ENCODE assay signal across 13 mouse cellular contexts in the genomic region with DNA sequence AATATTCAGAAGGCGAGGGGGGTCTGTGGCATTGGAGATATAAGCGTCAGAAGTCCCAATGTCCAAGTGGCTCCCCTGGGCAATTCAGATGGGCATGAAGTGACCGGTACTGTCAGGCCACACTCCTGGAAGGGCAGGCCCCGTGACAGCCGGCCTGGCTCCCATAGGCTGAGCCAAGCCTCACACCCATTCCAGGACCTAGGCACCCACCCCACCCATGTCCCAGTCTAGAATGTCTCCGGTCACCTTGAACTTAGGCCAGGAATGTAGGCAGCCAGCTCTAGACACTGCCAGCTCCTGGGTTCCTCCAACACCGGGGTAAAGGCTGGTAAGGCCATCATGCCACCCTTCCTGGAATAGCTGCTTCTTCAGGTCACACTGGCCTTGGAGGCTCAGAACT. TPM values are rescaled to one million over a fixed set of nuclear protein-coding genes. Genes with fewer than 3 reads are reported as not detected.
DNase-seq lines count a peak whose midpoint lies in the region; ATAC-seq and TF ChIP-seq lines count a peak whose summit lies in the region.
"Had no signal": no experiment of that assay in that cellular context is flagged by ENCODE, and none has a peak within 500 bp of the region (broad histone marks: within the 10 kb centered on the region; RNA-seq: fewer than 3 reads in every experiment).

No protein-coding gene starts in this region.

- H3K9ac ChIP-seq in heart, adult 2 months (ENCODE audit: low read depth, low read length): no peak overlapping the region
- H3K9ac ChIP-seq in heart, embryonic 12.5 days: no peak overlapping the region
- no peak overlapping the region for H3K9ac ChIP-seq in forebrain, embryonic 12.5 days
- H3K9ac ChIP-seq: liver, embryonic 15.5 days had no signal

- H3K27me3 ChIP-seq in heart, adult 2 months (ENCODE audit: control insufficient read depth, insufficient read depth, low read length): no peaks in the 10 kb centered on the region
- H3K27me3 ChIP-seq in heart, embryonic 12.5 days (replicated peaks): peaks cover 8% of the 10 kb centered on the region; the same call in 1 of the 2 replicates
- peaks cover 2% of the 10 kb centered on the region; the same call in 1 of the 2 replicates for H3K27me3 ChIP-seq in forebrain, embryonic 12.5 days
- H3K27me3 ChIP-seq: liver, embryonic 15.5 days had no signal

- H3K79me2 ChIP-seq in heart, adult 2 months (replicated peaks; ENCODE audit: control insufficient read depth, insufficient read depth, low read length): no peaks in the 10 kb centered on the region

- peaks cover 6% of the 10 kb centered on the region for H3K4me1 ChIP-seq in heart, adult 2 months (ENCODE audit: control insufficient read depth, insufficient read depth, low read length)
- peaks cover 4% of the 10 kb centered on the region; the same call in 1 of the 2 replicates for H3K4me1 ChIP-seq in heart, embryonic 12.5 days (replicated peaks)
- peaks cover 9% of the 10 kb centered on the region; the same call in 1 of the 2 replicates for H3K4me1 ChIP-seq in forebrain, embryonic 12.5 days
- H3K4me1 ChIP-seq: liver, embryonic 15.5 days had no signal

- H3K4me2 ChIP-seq in heart, embryonic 12.5 days: no peak overlapping the region
- no peak overlapping the region for H3K4me2 ChIP-seq in forebrain, embryonic 12.5 days
- H3K4me2 ChIP-seq: liver, embryonic 15.5 days had no signal

- TF ChIP-seq POLR2A in heart, adult 2 months (IDR thresholded peaks at IDR 0.05; ENCODE audit: insufficient read depth, low read depth, low read length): 0 out of 2 replicates have a peak, but pooled peaks have one; percentile 19

- intact Hi-C loops in heart, adult 2 months (cut with DNase I): loop anchor here (5.0 kb wide), 2 partner anchors 60 to 120 kb away; partner anchors contain the start of gene Samm50
- intact Hi-C loops in heart, postnatal 10 days (cut with DNase I): no loop called here

- no peak for ATAC-seq in heart, embryonic 12.5 days (ENCODE audit: insufficient number of reproducible peaks, low FRiP score)
- no peak for ATAC-seq in forebrain, embryonic 12.5 days (ENCODE audit: low FRiP score)
- ATAC-seq in monocyte, adult 5-6 weeks (replicated peaks; ENCODE audit: insufficient number of reproducible peaks, low FRiP score, low TSS enrichment, poor library complexity, severe bottlenecking): no peak

- H3K27ac ChIP-seq in heart, adult 2 months: peak overlapping the region; percentile 87
- no peak overlapping the region for H3K27ac ChIP-seq in heart, embryonic 12.5 days (ENCODE audit: poor library complexity, severe bottlenecking)
- H3K27ac ChIP-seq in forebrain, embryonic 12.5 days: no peak overlapping the region
- H3K27ac ChIP-seq: embryonic facial prominence, embryonic 10.5 days; forebrain, embryonic 10.5 days; liver, embryonic 15.5 days had no signal

- no peaks in the 10 kb centered on the region for H3K36me3 ChIP-seq in heart, adult 2 months (ENCODE audit: control insufficient read depth, insufficient read depth, low read length)
- H3K36me3 ChIP-seq in heart, embryonic 12.5 days: no peaks in the 10 kb centered on the region
- H3K36me3 ChIP-seq in forebrain, embryonic 12.5 days (replicated peaks): no peaks in the 10 kb centered on the region
- H3K36me3 ChIP-seq: embryonic facial prominence, embryonic 10.5 days; forebrain, embryonic 10.5 days; liver, embryonic 15.5 days had no signal

- peaks cover 3% of the 10 kb centered on the region; the same call in 1 of the 2 replicates for H3K9me3 ChIP-seq in heart, embryonic 12.5 days (replicated peaks)
- no peaks in the 10 kb centered on the region for H3K9me3 ChIP-seq in forebrain, embryonic 12.5 days
- H3K9me3 ChIP-seq: embryonic facial prominence, embryonic 10.5 days; forebrain, embryonic 10.5 days; liver, embryonic 15.5 days had no signal

- H3K4me3 ChIP-seq in heart, adult 2 months: no peak overlapping the region
- H3K4me3 ChIP-seq in heart, embryonic 12.5 days: no peak overlapping the region
- H3K4me3 ChIP-seq in forebrain, embryonic 12.5 days (replicated peaks): no peak overlapping the region
- H3K4me3 ChIP-seq: embryonic facial prominence, embryonic 10.5 days; forebrain, embryonic 10.5 days; liver, embryonic 15.5 days had no signal

- WGBS in heart, adult 2 months: 61% methylated on average over 7 of the region's 7 CpGs
- 91% methylated on average over 7 of the region's 7 CpGs for WGBS in heart, embryonic 12.5 days
- WGBS in forebrain, embryonic 12.5 days: 92% methylated on average over 7 of the region's 7 CpGs

- DNase-seq in heart, adult 2 months: peak; percentile 62 to 83
- peak; percentile 39 for DNase-seq in adrenal gland, postnatal 25 days
- DNase-seq in cerebellum, postnatal 14 days: peak; percentile 40 to 49
- DNase-seq in heart, postnatal 10 days: peak; percentile 84 to 85
- DNase-seq in kidney, adult 11 months: no peak

- no peak for TF ChIP-seq CTCF in heart, adult 2 months (IDR thresholded peaks at IDR 0.05)

- peak; percentile 48; the same call in 1 of the 2 replicates for TF ChIP-seq EP300 in heart, adult 2 months (IDR thresholded peaks at IDR 0.05; ENCODE audit: insufficient read depth, low read depth, low read length)

RNA-seq across cellular contexts. Expression of gene Pnpla5, which starts 9.0 kb away (rescaled TPM):
- not detected for total RNA-seq in heart, adult 2 months (2021)
- 0.15 TPM in 1 of 2 replicates, not detected in the other for polyA plus RNA-seq in heart, adult 2 months (2012; rRNA removed)
- not detected in 2 replicates for polyA plus RNA-seq in heart, embryonic 12.5 days (2016; fragmentation: Nextera tagmentation; extraction: Ambion mirVana)
- not detected in 2 replicates for total RNA-seq in adrenal gland, postnatal 25 days (2021)
- total RNA-seq in heart, postnatal 10 days (2021): not detected
- polyA plus RNA-seq in forebrain, embryonic 12.5 days (2016; fragmentation: Nextera tagmentation; extraction: Ambion mirVana): not detected in 2 replicates
- not detected in 3 replicates for total RNA-seq in monocyte, adult 5-6 weeks (2017)
- total RNA-seq: left cerebral cortex, postnatal 4 days had no signal
- polyA plus RNA-seq: embryonic facial prominence, embryonic 10.5 days; forebrain, embryonic 10.5 days; heart, embryonic 14.5 days; liver, embryonic 15.5 days had no signal

RNA-seq across cellular contexts. Expression of gene Sult4a1, which starts 26.4 kb away (rescaled TPM):
- under 1 TPM in 1 of 2 experiments, not detected in 1; 0.20 TPM for total RNA-seq in heart, adult 2 months (2021)
- polyA plus RNA-seq in heart, adult 2 months (2012; rRNA removed): 0.86 and 0.91 TPM in 2 replicates
- 0.60 and 0.80 TPM in 2 replicates for polyA plus RNA-seq in heart, embryonic 12.5 days (2016; fragmentation: Nextera tagmentation; extraction: Ambion mirVana)
- 3.0 and 4.1 TPM in 2 replicates for total RNA-seq in adrenal gland, postnatal 25 days (2021)
- total RNA-seq in heart, postnatal 10 days (2021): not detected
- polyA plus RNA-seq in forebrain, embryonic 12.5 days (2016; fragmentation: Nextera tagmentation; extraction: Ambion mirVana): 21.7 and 23.3 TPM in 2 replicates
- 0.32 to 2.5 TPM (median 0.49 TPM) in 3 replicates for total RNA-seq in monocyte, adult 5-6 weeks (2017)

RNA-seq across cellular contexts. Expression of gene Pnpla3, which starts 35.7 kb away (rescaled TPM):
- total RNA-seq in heart, adult 2 months (2021): 1 to 10 TPM; 1.1 to 3.8 TPM
- polyA plus RNA-seq in heart, adult 2 months (2012; rRNA removed): 26.2 and 30.1 TPM in 2 replicates
- 0.60 and 1.1 TPM in 2 replicates for polyA plus RNA-seq in heart, embryonic 12.5 days (2016; fragmentation: Nextera tagmentation; extraction: Ambion mirVana)
- total RNA-seq in adrenal gland, postnatal 25 days (2021): 33.6 and 34.6 TPM in 2 replicates
- total RNA-seq in heart, postnatal 10 days (2021): 1 to 10 TPM; 4.5 to 4.6 TPM
- polyA plus RNA-seq in forebrain, embryonic 12.5 days (2016; fragmentation: Nextera tagmentation; extraction: Ambion mirVana): 2.1 and 3.0 TPM in 2 replicates
- 0.78 TPM in 1 of 3 replicates, not detected in the others for total RNA-seq in monocyte, adult 5-6 weeks (2017)
